Mouse (Mus musculus) thymus, postnatal 4 days (tissue): ENCODE results near the gene Fubp1.

Source experiments
- DNase-seq: peaks from one replicate; pipeline ENCODE4 v3.0.0; 2021

Fubp1 gene

GRCm38 (mm10) chr3:152238836-152239235 lies 28.6 kb downstream of the Fubp1 start:
- DNase-seq: no peak

- DNase-seq: no peak
These were observed 29.4 kb downstream of the Fubp1 start for GRCm38 (mm10) chr3:152239592-152239991.

- DNase-seq: no peak
These were observed 30.9 kb downstream of the Fubp1 start for GRCm38 (mm10) chr3:152241098-152241497.

GRCm38 (mm10) chr3:152243304-152243703 lies 33.1 kb downstream of the Fubp1 start:
- no peak for DNase-seq

- no peak for DNase-seq
These were observed 35.2 kb downstream of the Fubp1 start for GRCm38 (mm10) chr3:152245273-152245910.

GRCm38 (mm10) chr3:152247708-152248107 lies 37.5 kb downstream of the Fubp1 start:
- DNase-seq: no peak

GRCm38 (mm10) chr3:152250487-152250886 lies 40.3 kb downstream of the Fubp1 start:
- no peak for DNase-seq

GRCm38 (mm10) chr3:152257528-152257927 lies 47.3 kb downstream of the Fubp1 start:
- no peak for DNase-seq

- DNase-seq: peak; percentile 79
These were observed 49.2 kb downstream of the Fubp1 start for GRCm38 (mm10) chr3:152259409-152259808.

GRCm38 (mm10) chr3:152260362-152260761 lies 50.1 kb downstream of the Fubp1 start:
- DNase-seq: no peak

- DNase-seq: no peak
These were observed 51.2 kb downstream of the Fubp1 start for GRCm38 (mm10) chr3:152261436-152261835.

GRCm38 (mm10) chr3:152261948-152262347 lies 51.7 kb downstream of the Fubp1 start:
- DNase-seq: no peak

GRCm38 (mm10) chr3:152264374-152264773 lies 54.2 kb downstream of the Fubp1 start:
- DNase-seq: no peak

- no peak for DNase-seq
These were observed 54.6 kb downstream of the Fubp1 start for GRCm38 (mm10) chr3:152264830-152265229.

- DNase-seq: peak; percentile 42
These were observed 55.3 kb downstream of the Fubp1 start for GRCm38 (mm10) chr3:152265351-152266035.

- no peak for DNase-seq
These were observed 55.8 kb downstream of the Fubp1 start, which contains the start of gene Nexn for GRCm38 (mm10) chr3:152266036-152266421. Gene Nexn (minus strand): TSS chr3:152266350.

- DNase-seq: no peak
These were observed 57.9 kb downstream of the Fubp1 start for GRCm38 (mm10) chr3:152268099-152268498.

- DNase-seq: no peak
These were observed 61.0 kb downstream of the Fubp1 start for GRCm38 (mm10) chr3:152271071-152271710.

- no peak for DNase-seq
These were observed 61.7 kb downstream of the Fubp1 start for GRCm38 (mm10) chr3:152271876-152272275.

GRCm38 (mm10) chr3:152272974-152273685 lies 62.9 kb downstream of the Fubp1 start:
- no peak for DNase-seq

- no peak for DNase-seq
These were observed 64.8 kb downstream of the Fubp1 start for GRCm38 (mm10) chr3:152275008-152275407.

GRCm38 (mm10) chr3:152276935-152277334 lies 66.7 kb downstream of the Fubp1 start:
- DNase-seq: no peak

GRCm38 (mm10) chr3:152277912-152278311 lies 67.7 kb downstream of the Fubp1 start:
- DNase-seq: no peak
